Mouse (Mus musculus) brown adipose tissue, adult 24 weeks (tissue): ENCODE measurements around the gene Tmed2. TPM values are rescaled to one million over a fixed set of nuclear protein-coding genes. Genes with fewer than 3 reads are reported as not detected.
"Not testable (repeated sequence)": the region's sequence is repeated elsewhere in the genome, so short reads cannot be mapped to it uniquely, and the experiment has no call there.

Experiments used
- H3K27ac ChIP-seq: fragments of 200-500 bp; replicated peaks from 2 replicates; pipeline ENCODE4 v1.5.1; 2012; ENCODE audit warnings: low read depth, mild to moderate bottlenecking, low read length
- H3K4me1 ChIP-seq: fragments of 200-500 bp; 2 replicates; pipeline ENCODE4 v1.6.1; 2012; ENCODE audit warnings: low read length, mixed read lengths; ENCODE audit not compliant: control insufficient read depth, insufficient read depth, insufficient read length
- H3K4me3 ChIP-seq: fragments of 200-500 bp; 2 replicates; pipeline ENCODE4 v1.5.1; 2012; ENCODE audit warnings: low read depth, mild to moderate bottlenecking, low read length, moderate library complexity; ENCODE audit not compliant: insufficient read depth
- polyA plus RNA-seq: library from polyadenylated mRNA; stranded (reverse); fragments of >200 nt; gene quantifications from 2 replicates; pipeline ENCODE4 v1.2.4, GENCODE M21; 2012; ENCODE audit not compliant: missing spikeins, insufficient read depth, insufficient read length

Tmed2 gene
- 330 and 403 TPM in 2 replicates for polyA plus RNA-seq

- Histone ChIP-seq H3K27ac (peak within 1 kb of the TSS; percentile 85), H3K4me3 (peak within 1 kb of the TSS; percentile 82), H3K4me1 (peaks cover 5% of the 10 kb centered on the region; the same call in 1 of the 2 replicates)
Observed at GRCm38 (mm10) chr5:124540383-124540786, at the start of gene Tmed2. Gene Tmed2 (plus strand): TSS chr5:124540695.

- H3K27ac ChIP-seq: no peak overlapping the region
- H3K4me1 ChIP-seq: no peaks in the 10 kb centered on the region
Observed at GRCm38 (mm10) chr5:124491732-124492131, 48.8 kb upstream of the Tmed2 start.

GRCm38 (mm10) chr5:124492618-124493017 is 47.9 kb upstream of the Tmed2 start:
- Histone ChIP-seq H3K4me1 (no peaks in the 10 kb centered on the region), H3K4me3 (no peak overlapping the region), H3K27ac (no peak overlapping the region)

More at GRCm38 (mm10) chr5:124491732-124492131, 48.8 kb upstream of the Tmed2 start:
- H3K4me3 ChIP-seq: no peak overlapping the region

GRCm38 (mm10) chr5:124493455-124493854 is 47.0 kb upstream of the Tmed2 start:
- H3K27ac ChIP-seq: no peak overlapping the region
- H3K4me3 ChIP-seq: no peak overlapping the region
- peaks cover 5% of the 10 kb centered on the region; the same call in 1 of the 2 replicates for H3K4me1 ChIP-seq

GRCm38 (mm10) chr5:124495547-124495946 is 44.9 kb upstream of the Tmed2 start:
- H3K27ac ChIP-seq: no peak overlapping the region
- no peak overlapping the region for H3K4me3 ChIP-seq
- H3K4me1 ChIP-seq: peaks cover 8% of the 10 kb centered on the region; the same call in 1 of the 2 replicates

GRCm38 (mm10) chr5:124496614-124497514 is 43.6 kb upstream of the Tmed2 start:
- no peak overlapping the region for H3K4me3 ChIP-seq
- peaks cover 10% of the 10 kb centered on the region; the same call in 1 of the 2 replicates for H3K4me1 ChIP-seq
- H3K27ac ChIP-seq: no peak overlapping the region; the same call in 1 of the 2 replicates

GRCm38 (mm10) chr5:124498221-124498876 is 42.1 kb upstream of the Tmed2 start:
- Histone ChIP-seq H3K4me1 (peaks cover 10% of the 10 kb centered on the region; the same call in 1 of the 2 replicates), H3K4me3 (no peak overlapping the region), H3K27ac (peak overlapping the region; percentile 55)

- Histone ChIP-seq H3K4me1 (peaks cover 10% of the 10 kb centered on the region; the same call in 1 of the 2 replicates), H3K27ac (no peak overlapping the region), H3K4me3 (no peak overlapping the region)
Observed at GRCm38 (mm10) chr5:124499001-124499400, 41.5 kb upstream of the Tmed2 start.

GRCm38 (mm10) chr5:124500037-124500436 is 40.5 kb upstream of the Tmed2 start:
- H3K4me1 ChIP-seq, H3K27ac ChIP-seq, H3K4me3 ChIP-seq: not testable (repeated sequence)

- H3K27ac ChIP-seq: no peak overlapping the region
- H3K4me1 ChIP-seq: peaks cover 10% of the 10 kb centered on the region; the same call in 1 of the 2 replicates
- H3K4me3 ChIP-seq: no peak overlapping the region
Observed at GRCm38 (mm10) chr5:124500573-124500972, 39.9 kb upstream of the Tmed2 start.

- Histone ChIP-seq H3K4me1 (peaks cover 10% of the 10 kb centered on the region; the same call in 1 of the 2 replicates), H3K4me3 (no peak overlapping the region), H3K27ac (no peak overlapping the region)
Observed at GRCm38 (mm10) chr5:124501541-124501940, 39.0 kb upstream of the Tmed2 start.

GRCm38 (mm10) chr5:124503742-124504141 is 36.8 kb upstream of the Tmed2 start:
- Histone ChIP-seq H3K4me1 (peaks cover 3% of the 10 kb centered on the region; the same call in 1 of the 2 replicates), H3K4me3 (no peak overlapping the region), H3K27ac (no peak overlapping the region)

GRCm38 (mm10) chr5:124505235-124505634 is 35.3 kb upstream of the Tmed2 start:
- Histone ChIP-seq H3K4me1 (peaks cover 3% of the 10 kb centered on the region; the same call in 1 of the 2 replicates), H3K4me3 (no peak overlapping the region), H3K27ac (no peak overlapping the region)

GRCm38 (mm10) chr5:124506731-124507359 is 33.6 kb upstream of the Tmed2 start:
- H3K27ac ChIP-seq: no peak overlapping the region
- no peaks in the 10 kb centered on the region for H3K4me1 ChIP-seq
- H3K4me3 ChIP-seq: no peak overlapping the region

GRCm38 (mm10) chr5:124509200-124509599 is 31.3 kb upstream of the Tmed2 start:
- no peak overlapping the region for H3K4me3 ChIP-seq
- no peak overlapping the region for H3K27ac ChIP-seq
- H3K4me1 ChIP-seq: no peaks in the 10 kb centered on the region
